Mouse (Mus musculus) CH12.LX (cell line): Measurements from ENCODE around the gene Spata48. TPM values are rescaled to one million over a fixed set of nuclear protein-coding genes. Genes with fewer than 3 reads are reported as not detected.

Experiments used
- DNase-seq: peaks from one replicate; pipeline ENCODE4 v3.0.0-alpha.2; 2013; ENCODE audit errors: extremely low read depth
- H3K27ac ChIP-seq: 2 replicates; pipeline ENCODE4 v1.5.1; 2012; ENCODE audit warnings: low read depth, mild to moderate bottlenecking, control low read depth, moderate library complexity; ENCODE audit not compliant: insufficient read depth
- H3K27me3 ChIP-seq: replicated peaks from 2 replicates; pipeline ENCODE3; 2012; ENCODE audit warnings: inconsistent platforms
- H3K36me3 ChIP-seq, 2 experiments: replicated peaks in 1 of 2; 2 replicates each; pipeline versions ENCODE3 to v1.6.1; 2012; ENCODE audit warnings: inconsistent platforms in 1 of 2, low read length in 1 of 2, mild to moderate bottlenecking in 1 of 2, mixed read lengths in 1 of 2, moderate library complexity in 1 of 2; ENCODE audit not compliant: control insufficient read depth in 1 of 2, insufficient read depth in 1 of 2
- H3K4me1 ChIP-seq, 2 experiments: 2 replicates each; pipeline ENCODE4 v1.6.1; 2012; ENCODE audit warnings: inconsistent platforms in 1 of 2, moderate library complexity in 1 of 2; ENCODE audit not compliant: insufficient read depth in 2 of 2, control insufficient read depth in 1 of 2
- H3K4me2 ChIP-seq: 2 replicates; pipeline ENCODE4 v1.6.1; 2012; ENCODE audit warnings: low read depth, mild to moderate bottlenecking, control low read depth; ENCODE audit not compliant: poor library complexity, insufficient read depth, severe bottlenecking
- H3K4me3 ChIP-seq, 3 experiments: fragments of 150-350 bp in 1 of 3; sonication (generic) in 1 of 3; replicated peaks in 1 of 3; 2 replicates each; pipeline versions ENCODE3 to v1.5.1; 2011 to 2012; ENCODE audit warnings: low read depth in 2 of 3, low read length in 2 of 3, mild to moderate bottlenecking in 2 of 3, moderate library complexity in 2 of 3, control low read depth in 1 of 3, improper control_type of control experiment in 1 of 3, inconsistent platforms in 1 of 3, mixed read lengths in 1 of 3; ENCODE audit not compliant: poor library complexity in 1 of 3
- H3K79me2 ChIP-seq: replicated peaks from 2 replicates; pipeline ENCODE4 v1.6.1; 2012; ENCODE audit warnings: mild to moderate bottlenecking, moderate library complexity; ENCODE audit not compliant: control insufficient read depth, poor library complexity, insufficient read depth, severe bottlenecking; ENCODE audit errors: extremely low read depth
- H3K9ac ChIP-seq: 2 replicates; pipeline ENCODE4 v1.6.1; 2012; ENCODE audit warnings: low read depth, mild to moderate bottlenecking, control low read depth, moderate library complexity; ENCODE audit not compliant: insufficient read depth
- H3K9me3 ChIP-seq: replicated peaks from 2 replicates; pipeline ENCODE3; 2012; ENCODE audit warnings: low read length, inconsistent platforms, mixed read lengths
- BHLHE40 ChIP-seq: IDR thresholded peaks from 2 replicates; pipeline ENCODE4 v1.6.1; 2011; ENCODE audit warnings: mild to moderate bottlenecking, low read depth, low read length, improper control_type of control experiment
- CHD1 ChIP-seq: IDR thresholded peaks from 2 replicates; pipeline ENCODE4 v1.6.1; 2012; ENCODE audit warnings: low read depth, low read length, improper control_type of control experiment, inconsistent platforms
- CHD2 ChIP-seq: IDR thresholded peaks from 2 replicates; pipeline ENCODE4 v1.6.1; 2011; ENCODE audit warnings: low read length, improper control_type of control experiment
- CTCF ChIP-seq, 2 experiments: IDR thresholded peaks in 1 of 2; conservative IDR thresholded peaks in 1 of 2; 2 replicates each; pipeline ENCODE4 v1.5.1; 2011 to 2012; ENCODE audit warnings: low read depth in 2 of 2, low read length in 2 of 2, improper control_type of control experiment in 1 of 2, inconsistent platforms in 1 of 2, mild to moderate bottlenecking in 1 of 2, moderate library complexity in 1 of 2
- E2F4 ChIP-seq: IDR thresholded peaks from 2 replicates; pipeline ENCODE4 v1.6.1; 2011; ENCODE audit warnings: low read depth, low read length, improper control_type of control experiment; ENCODE audit not compliant: insufficient replicate concordance
- ELF1 ChIP-seq: IDR thresholded peaks from 2 replicates; pipeline ENCODE4 v1.6.1; 2014; ENCODE audit warnings: low read depth, mild to moderate bottlenecking, inconsistent platforms, low read length, improper control_type of control experiment
- EP300 ChIP-seq: IDR thresholded peaks from 2 replicates; pipeline ENCODE4 v1.6.1; 2011; ENCODE audit warnings: low read length, improper control_type of control experiment
- ETS1 ChIP-seq: conservative IDR thresholded peaks from 2 replicates; pipeline ENCODE4 v1.6.1; 2012; ENCODE audit warnings: low read depth, mild to moderate bottlenecking, inconsistent platforms, low read length, improper control_type of control experiment, moderate library complexity
- GABPA ChIP-seq: IDR thresholded peaks from 2 replicates; pipeline ENCODE4 v1.6.1; 2012; ENCODE audit warnings: low read depth, low read length, improper control_type of control experiment, inconsistent platforms; ENCODE audit not compliant: insufficient replicate concordance
- HCFC1 ChIP-seq: IDR thresholded peaks from 2 replicates; pipeline ENCODE4 v1.6.1; 2012; ENCODE audit warnings: low read depth, mild to moderate bottlenecking, inconsistent platforms, low read length, improper control_type of control experiment
- IRF4 ChIP-seq: IDR thresholded peaks from 2 replicates; pipeline ENCODE4 v1.6.1; 2014; ENCODE audit warnings: low read depth, mild to moderate bottlenecking, inconsistent platforms, low read length, improper control_type of control experiment
- JUN ChIP-seq: IDR thresholded peaks from 2 replicates; pipeline ENCODE4 v1.6.1; 2011; ENCODE audit warnings: low read depth, mild to moderate bottlenecking, low read length, improper control_type of control experiment, moderate library complexity; ENCODE audit not compliant: insufficient read depth
- JUND ChIP-seq: conservative IDR thresholded peaks from 2 replicates; pipeline ENCODE4 v1.6.1; 2011; ENCODE audit warnings: low read depth, low read length, improper control_type of control experiment
- KAT2A ChIP-seq: IDR thresholded peaks from 2 replicates; pipeline ENCODE4 v1.6.1; 2012; ENCODE audit warnings: low read length, improper control_type of control experiment, inconsistent platforms; ENCODE audit not compliant: insufficient replicate concordance
- MAFK ChIP-seq: IDR thresholded peaks from 2 replicates; pipeline ENCODE4 v1.6.1; 2011; ENCODE audit warnings: low read length, improper control_type of control experiment; ENCODE audit not compliant: insufficient replicate concordance
- MAX ChIP-seq: IDR thresholded peaks from 2 replicates; pipeline ENCODE4 v1.6.1; 2011; ENCODE audit warnings: low read length, improper control_type of control experiment
- MAZ ChIP-seq: IDR thresholded peaks from 2 replicates; pipeline ENCODE4 v1.6.1; 2012; ENCODE audit warnings: low read depth, mild to moderate bottlenecking, inconsistent platforms, low read length, improper control_type of control experiment, moderate library complexity
- MEF2A ChIP-seq: IDR thresholded peaks from 2 replicates; pipeline ENCODE4 v1.6.1; 2014; ENCODE audit warnings: low read depth, mild to moderate bottlenecking, inconsistent platforms, low read length, improper control_type of control experiment, borderline replicate concordance
- MXI1 ChIP-seq: IDR thresholded peaks from 2 replicates; pipeline ENCODE4 v1.6.1; 2011; ENCODE audit warnings: mild to moderate bottlenecking, low read depth, low read length, improper control_type of control experiment
- MYC ChIP-seq: IDR thresholded peaks from 2 replicates; pipeline ENCODE4 v1.6.1; 2011; ENCODE audit warnings: low read depth, mild to moderate bottlenecking, improper control_type of control experiment, low read length
- NELFE ChIP-seq: IDR thresholded peaks from 2 replicates; pipeline ENCODE4 v1.6.1; 2011; ENCODE audit warnings: low read depth, low read length, improper control_type of control experiment
- NRF1 ChIP-seq: IDR thresholded peaks from 2 replicates; pipeline ENCODE4 v1.6.1; 2014; ENCODE audit warnings: low read depth, mild to moderate bottlenecking, inconsistent platforms, low read length, improper control_type of control experiment, moderate library complexity
- PAX5 ChIP-seq: IDR thresholded peaks from 2 replicates; pipeline ENCODE4 v1.6.1; 2012; ENCODE audit warnings: low read length, inconsistent platforms, mixed read lengths
- POLR2A ChIP-seq: IDR thresholded peaks from 2 replicates; pipeline ENCODE4 v1.6.1; 2011; ENCODE audit warnings: low read depth, mild to moderate bottlenecking, improper control_type of control experiment, low read length
- POLR2AphosphoS2 ChIP-seq: IDR thresholded peaks from 2 replicates; pipeline ENCODE4 v1.6.1; 2011; ENCODE audit warnings: low read depth, low read length, improper control_type of control experiment
- RAD21 ChIP-seq: IDR thresholded peaks from 2 replicates; pipeline ENCODE4 v1.6.1; 2011; ENCODE audit warnings: low read depth, mild to moderate bottlenecking, low read length, improper control_type of control experiment, moderate library complexity
- RCOR1 ChIP-seq: conservative IDR thresholded peaks from 2 replicates; pipeline ENCODE4 v1.6.1; 2012; ENCODE audit warnings: low read depth, mild to moderate bottlenecking, inconsistent platforms, low read length, improper control_type of control experiment
- SIN3A ChIP-seq: IDR thresholded peaks from 2 replicates; pipeline ENCODE4 v1.6.1; 2012; ENCODE audit warnings: low read length, improper control_type of control experiment, inconsistent platforms
- SMC3 ChIP-seq: IDR thresholded peaks from 2 replicates; pipeline ENCODE4 v1.6.1; 2011; ENCODE audit warnings: low read depth, low read length, improper control_type of control experiment
- TBP ChIP-seq: conservative IDR thresholded peaks from 2 replicates; pipeline ENCODE4 v1.6.1; 2011; ENCODE audit warnings: low read depth, low read length, improper control_type of control experiment
- TCF12 ChIP-seq: IDR thresholded peaks from 2 replicates; pipeline ENCODE4 v1.6.1; 2014; ENCODE audit warnings: low read depth, mild to moderate bottlenecking, inconsistent platforms, low read length, improper control_type of control experiment
- USF1 ChIP-seq: IDR thresholded peaks from 2 replicates; pipeline ENCODE4 v1.6.1; 2014; ENCODE audit warnings: low read depth, mild to moderate bottlenecking, inconsistent platforms, low read length, improper control_type of control experiment
- USF2 ChIP-seq: conservative IDR thresholded peaks from 2 replicates; pipeline ENCODE4 v1.6.1; 2011; ENCODE audit warnings: low read depth, low read length, improper control_type of control experiment
- ZC3H11A ChIP-seq: IDR thresholded peaks from 2 replicates; pipeline ENCODE4 v1.6.1; 2012; ENCODE audit warnings: low read depth, mild to moderate bottlenecking, inconsistent platforms, low read length, improper control_type of control experiment
- ZKSCAN1 ChIP-seq: IDR thresholded peaks from 2 replicates; pipeline ENCODE4 v1.6.1; 2012; ENCODE audit warnings: low read depth, inconsistent platforms, low read length, improper control_type of control experiment, borderline replicate concordance
- ZMIZ1 ChIP-seq: IDR thresholded peaks from 2 replicates; pipeline ENCODE4 v1.6.1; 2012; ENCODE audit warnings: low read depth, mild to moderate bottlenecking, inconsistent platforms, low read length, improper control_type of control experiment
- ZNF384 ChIP-seq: IDR thresholded peaks from 2 replicates; pipeline ENCODE4 v1.6.1; 2012; ENCODE audit warnings: low read depth, low read length, improper control_type of control experiment, inconsistent platforms
- dilution Hi-C: fragments of 300-500 bp; cut with MboI; formaldehyde crosslinking; loops from 2 replicates; pipeline ENCODE4 v1.14.3; 2020; ENCODE audit warnings: low sequenced_read_pairs; ENCODE audit not compliant: extremely low pct_unique_long_range_greater_than_20kb, extremely low pct_ligation_motif_present
- in situ Hi-C: fragments of 300-500 bp; cut with MboI; formaldehyde crosslinking; loops from 3 replicates; pipeline ENCODE4 v1.14.3; 2019; ENCODE audit warnings: low sequenced_read_pairs, low pct_ligation_motif_present, low pct_unique_long_range_greater_than_20kb, mixed read lengths
- polyA plus RNA-seq: library from polyadenylated mRNA; unstranded; fragments of >175 nt; gene quantifications from 2 replicates; pipeline ENCODE4 v1.2.1, GENCODE M21; 2012; ENCODE audit warnings: low read depth; ENCODE audit not compliant: insufficient read length
- total RNA-seq, 2 experiments: library from RNA; depleted of rRNA; stranded (reverse); fragments of 300-350 nt in 1 of 2; fragments of >200 nt in 1 of 2; gene quantifications; 2 replicates each; pipeline ENCODE4 v1.2.3; 2012 to 2014

Gene Spata48
- total RNA-seq (2012; rRNA removed) (0.42 and 1.5 TPM in 2 replicates), total RNA-seq (2014; rRNA removed) (0.22 and 0.51 TPM in 2 replicates), polyA plus RNA-seq (0.35 and 0.44 TPM in 2 replicates)

DNA sequence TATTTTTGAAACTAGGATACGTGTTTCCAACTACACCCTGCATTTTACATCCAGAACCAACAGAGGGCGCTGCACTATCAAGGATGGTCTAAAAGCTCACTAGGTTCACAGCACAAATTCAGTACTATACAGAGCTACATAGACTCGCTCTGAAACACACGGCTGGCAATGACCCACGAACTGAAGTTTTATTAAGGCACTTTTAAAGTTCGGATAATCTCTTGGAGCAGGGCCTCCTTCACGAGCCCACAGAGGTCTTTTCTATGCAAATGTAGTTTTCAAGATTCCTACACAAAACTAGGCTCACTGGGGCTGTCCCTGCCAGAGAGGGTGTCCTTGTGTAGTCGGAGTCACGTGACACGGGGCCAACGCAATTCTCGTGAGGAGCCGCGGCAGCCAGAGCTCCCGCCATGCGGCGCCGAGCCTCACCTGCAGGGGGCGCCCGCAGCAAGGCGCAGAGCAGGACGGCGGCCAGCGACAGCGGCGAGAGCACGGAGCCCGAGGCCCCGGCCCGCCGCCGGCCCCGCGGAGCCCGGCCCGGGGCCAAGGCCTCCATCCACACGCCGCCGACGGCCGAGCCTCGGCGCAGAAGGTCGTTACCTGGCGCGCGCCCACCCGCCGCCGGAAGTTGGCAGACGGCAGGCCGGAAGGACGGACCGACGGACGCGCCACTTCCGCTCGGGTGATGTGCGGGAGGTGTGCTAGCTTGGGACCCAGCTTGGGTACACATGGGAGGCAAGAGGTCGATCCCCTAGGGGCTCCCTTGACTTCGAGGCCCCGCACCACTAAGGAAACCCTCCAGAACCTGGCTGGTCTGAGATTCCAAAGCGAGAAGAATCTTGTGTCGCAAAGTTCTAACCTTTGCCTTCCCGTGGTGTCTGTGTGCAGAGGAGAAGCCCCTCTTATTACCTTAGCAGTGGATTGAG lies at the start of gene Spata48, which contains the start of gene Zpbp:
Spata48 (plus strand) TSS at position 460 of the 926 bp plus-strand sequence.
Zpbp (minus strand) TSS at position 774 of the 926 bp plus-strand sequence.
- Histone ChIP-seq H3K4me1 (peaks cover 3 to 20% of the 10 kb centered on the region in 2 experiments), H3K9ac (peak within 1 kb of the TSS; percentile 88), H3K27me3 (no peaks in the 10 kb centered on the region), H3K9me3 (no peaks in the 10 kb centered on the region), H3K36me3 (peaks cover 0 to 2% of the 10 kb centered on the region in 2 experiments), H3K27ac (peak within 1 kb of the TSS; percentile 45), H3K4me3 (peak within 1 kb of the TSS; percentile 63 to 92 (median 73)), H3K79me2 (no peaks in the 10 kb centered on the region), H3K4me2 (peak within 1 kb of the TSS; percentile 87)
- DNase-seq, result peak; percentile 99
- dilution Hi-C loops, result no loop called here
- in situ Hi-C loops, result loop anchor here (10.0 kb wide), 1 partner anchor 513 kb away; no protein-coding TSS in a partner anchor
- peak; percentile 96 for TF ChIP-seq MYC
- TF ChIP-seq ELF1, result peak; percentile 88
- TF ChIP-seq MAX, result peak; percentile 96
- no peak for TF ChIP-seq PAX5
- peak; percentile 97 for TF ChIP-seq USF2
- TF ChIP-seq USF1, result peak; percentile 98
- peak; percentile 85 for TF ChIP-seq RCOR1
- TF ChIP-seq MAFK, result peak; percentile 23; the same call in 1 of the 2 replicates
- TF ChIP-seq EP300, result peak; percentile 80
- peak; percentile 67 for TF ChIP-seq JUND
- TF ChIP-seq ZKSCAN1, result no peak
- TF ChIP-seq ETS1, result peak; percentile 72
- peak; percentile 81 for TF ChIP-seq TBP
- peak; percentile 80 for TF ChIP-seq MEF2A
- TF ChIP-seq NRF1, result peak; percentile 51
- TF ChIP-seq TCF12, result peak; percentile 94
- peak; percentile 93; the same call in 1 of the 2 replicates for TF ChIP-seq KAT2A
- no peak; the same call in 1 of the 2 replicates for TF ChIP-seq JUN
- peak; percentile 95 for TF ChIP-seq RAD21
- peak; percentile 17; the same call in 1 of the 2 replicates for TF ChIP-seq CHD1
- peak; percentile 66; the same call in 1 of the 2 replicates for TF ChIP-seq MAZ
- peak; percentile 53; the same call in 1 of the 2 replicates for TF ChIP-seq GABPA
- TF ChIP-seq BHLHE40, result peak; percentile 98
- TF ChIP-seq MXI1, result peak; percentile 96
- TF ChIP-seq POLR2AphosphoS2, result peak; percentile 74; the same call in 1 of the 2 replicates
- peak; percentile 61 for TF ChIP-seq ZC3H11A
- peak; percentile 90 for TF ChIP-seq HCFC1
- TF ChIP-seq NELFE, result peak; percentile 86
- peak; percentile 95 for TF ChIP-seq CHD2
- peak; percentile 81 for TF ChIP-seq SIN3A
- peak; percentile 91 to 96 for TF ChIP-seq CTCF (conservative IDR thresholded peaks at IDR 0.05 in 1 of 2, IDR thresholded peaks at IDR 0.05 in 1 of 2; ENCODE audit: low read depth in 2 of 2, low read length in 2 of 2)
- peak; percentile 93 for TF ChIP-seq POLR2A
- TF ChIP-seq ZNF384, result no peak
- TF ChIP-seq SMC3, result peak; percentile 79
- TF ChIP-seq ZMIZ1, result peak; percentile 90
- 0 out of 2 replicates have a peak, but pooled peaks have one; percentile 57 for TF ChIP-seq E2F4
- TF ChIP-seq IRF4, result peak; percentile 68
